Mouse (Mus musculus): ENCODE measurements around the gene Atp1b3. TPM values are rescaled to one million over a fixed set of nuclear protein-coding genes. Genes with fewer than 3 reads are reported as not detected.

The Atp1b3 gene
- total RNA-seq, 2 experiments from 2014 or later: 61.5 to 66.8 TPM

Other genes starting within 250 kb of the Atp1b3 start
- gene Gk5, start 245.1 kb downstream of the Atp1b3 start, total RNA-seq (2021): 1 to 10 TPM; 3.6 to 6.5 TPM
- 10 to 100 TPM; 48.6 to 49.1 TPM for gene Tfdp2, start 168.2 kb downstream of the Atp1b3 start, total RNA-seq (2021)
- gene Rnf7, start 114.2 kb upstream of the Atp1b3 start, total RNA-seq (2021): 10 to 100 TPM; 75.8 to 85.4 TPM
- 1 to 10 TPM in 1 of 2 experiments, under 1 TPM in 1; 0.89 to 1.3 TPM for gene Gm28729, start 160.8 kb upstream of the Atp1b3 start, total RNA-seq (2021)